Mouse (Mus musculus): ENCODE results near the gene Cyp4b1.
"Not testable (repeated sequence)": the region's sequence is repeated elsewhere in the genome, so short reads cannot be mapped to it uniquely, and the experiment has no call there.

Gene Cyp4b1

GRCm38 (mm10) chr4:115647580-115647979 lies at the start of gene Cyp4b1:
Gene Cyp4b1 (minus strand): TSS chr4:115647723.
- DNase-seq (ENCODE audit: low spot score) = peak; percentile 50

DNA sequence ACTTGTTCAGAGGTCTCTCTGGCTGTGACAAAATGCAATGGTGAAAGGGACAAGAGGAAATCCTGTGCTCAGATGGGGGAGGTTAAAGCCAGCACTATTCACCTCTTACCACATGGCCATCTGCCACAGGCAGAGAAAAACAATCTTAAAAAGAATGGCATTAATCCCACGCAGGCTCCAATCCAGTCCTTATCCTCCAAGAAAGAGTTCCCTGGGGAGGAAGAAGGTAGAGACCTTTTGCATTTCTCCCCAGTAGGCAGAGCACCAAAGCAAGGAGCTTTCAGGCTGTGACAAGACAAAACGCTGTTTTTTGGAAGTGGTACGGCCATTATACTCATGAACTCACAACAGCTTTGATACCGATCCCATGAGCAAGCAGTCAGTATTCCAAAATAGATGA lies 38.8 kb upstream of the Cyp4b1 start:
- no peak for DNase-seq (ENCODE audit: low spot score)

DNA sequence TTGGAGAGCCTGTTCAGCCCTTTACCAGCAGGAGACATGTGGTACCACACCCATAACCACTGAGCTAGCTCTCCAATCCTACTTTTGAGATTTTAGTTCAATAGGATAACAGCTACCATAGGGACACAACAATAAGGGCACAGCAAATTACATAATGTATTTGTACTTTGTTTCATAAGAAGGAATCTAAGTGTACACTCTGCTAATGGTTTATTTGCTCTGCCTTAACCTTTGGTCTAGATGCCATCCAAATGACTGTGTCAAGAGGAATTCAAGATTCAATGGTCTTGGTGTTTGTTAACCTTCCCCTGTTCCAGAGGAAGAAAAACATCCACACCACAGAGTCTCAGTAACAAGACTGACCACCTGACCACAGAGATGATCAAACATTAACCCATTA lies 11.7 kb upstream of the Cyp4b1 start:
- no peak for DNase-seq (ENCODE audit: low spot score)

- DNase-seq (ENCODE audit: low spot score) = no peak
Measured at GRCm38 (mm10) chr4:115657867-115658249, 10.3 kb upstream of the Cyp4b1 start.

DNA sequence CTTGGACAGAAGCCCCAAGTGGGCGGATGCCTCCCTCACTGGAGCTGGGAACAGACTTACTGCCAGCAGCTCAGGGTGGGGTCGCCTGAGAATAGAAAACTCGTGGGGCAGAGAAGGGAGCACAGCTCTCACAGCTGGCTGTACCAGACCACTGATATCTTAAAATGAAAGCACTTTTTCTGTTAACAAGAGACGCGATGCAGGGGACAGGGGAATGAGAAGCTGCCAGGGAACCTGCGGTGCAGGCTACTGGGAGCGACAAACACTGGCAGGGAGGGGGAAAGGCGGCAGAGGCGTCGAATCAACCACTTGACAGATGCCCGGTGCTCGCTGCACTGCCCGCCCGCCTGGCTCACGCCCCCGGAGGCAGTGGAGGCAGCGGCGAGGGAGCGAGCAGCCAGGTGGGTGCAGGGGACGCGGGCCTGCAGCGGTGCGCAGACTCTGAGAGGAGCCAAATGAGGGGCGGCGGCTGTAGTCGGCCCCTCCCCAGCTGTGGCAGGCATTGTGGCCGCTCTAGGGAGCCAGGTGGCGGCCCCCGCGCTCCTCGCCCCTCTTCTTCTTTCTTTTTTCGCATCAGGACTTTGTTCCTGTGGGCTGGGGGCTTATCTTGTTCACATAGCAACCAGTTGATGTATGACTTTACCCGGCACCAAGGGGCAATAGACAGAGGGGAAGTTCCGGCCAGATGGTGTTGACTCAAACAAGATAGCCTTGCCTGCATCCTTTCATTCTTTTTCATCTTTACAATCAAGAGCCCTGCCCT lies 9.8 kb upstream of the Cyp4b1 start:
- DNase-seq (ENCODE audit: low spot score) = peak; percentile 50

- DNase-seq (ENCODE audit: low spot score) = not testable (repeated sequence)
Measured at GRCm38 (mm10) chr4:115656535-115656922, 9.0 kb upstream of the Cyp4b1 start.

DNA sequence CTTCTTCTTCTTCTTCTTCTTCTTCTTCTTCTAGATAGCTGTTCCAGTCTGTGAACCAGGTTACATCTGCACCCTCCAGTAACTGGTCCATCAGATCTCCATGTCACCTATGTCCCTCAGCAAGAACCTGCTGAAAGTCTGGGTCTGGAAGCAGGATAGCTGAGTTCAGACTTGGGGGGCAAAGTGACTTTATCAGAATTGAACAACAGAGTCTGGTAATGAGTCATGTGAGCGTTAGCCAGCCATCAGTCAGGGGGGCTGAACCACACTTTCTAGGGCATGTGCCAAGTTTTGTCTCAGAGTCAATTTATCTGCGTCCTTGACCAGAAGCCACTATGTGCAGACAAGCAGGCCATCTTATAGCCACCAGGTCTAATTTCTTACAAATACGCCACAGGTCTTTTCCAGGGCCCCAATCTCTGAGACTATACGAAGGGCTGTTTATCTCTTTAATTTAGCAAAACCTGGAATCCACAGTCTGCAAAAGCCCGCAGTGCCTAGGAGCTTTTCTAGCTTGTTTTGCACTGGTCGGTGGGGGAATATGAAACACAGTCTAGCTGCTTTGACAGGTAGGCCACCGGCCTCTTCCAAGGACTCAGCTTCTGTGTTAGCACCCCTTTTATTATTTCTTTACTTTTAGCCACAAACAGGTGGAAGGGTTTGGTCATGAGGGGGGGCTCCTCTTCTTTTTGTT lies 8.5 kb upstream of the Cyp4b1 start:
- not testable (repeated sequence) for DNase-seq (ENCODE audit: low spot score)

- no peak for DNase-seq (ENCODE audit: low spot score)
Measured at GRCm38 (mm10) chr4:115650866-115651265, 3.3 kb upstream of the Cyp4b1 start.

GRCm38 (mm10) chr4:115649344-115649743 lies 1.8 kb upstream of the Cyp4b1 start:
- no peak for DNase-seq (ENCODE audit: low spot score)

GRCm38 (mm10) chr4:115648752-115649151 lies 1.2 kb upstream of the Cyp4b1 start:
- no peak for DNase-seq (ENCODE audit: low spot score)

DNA sequence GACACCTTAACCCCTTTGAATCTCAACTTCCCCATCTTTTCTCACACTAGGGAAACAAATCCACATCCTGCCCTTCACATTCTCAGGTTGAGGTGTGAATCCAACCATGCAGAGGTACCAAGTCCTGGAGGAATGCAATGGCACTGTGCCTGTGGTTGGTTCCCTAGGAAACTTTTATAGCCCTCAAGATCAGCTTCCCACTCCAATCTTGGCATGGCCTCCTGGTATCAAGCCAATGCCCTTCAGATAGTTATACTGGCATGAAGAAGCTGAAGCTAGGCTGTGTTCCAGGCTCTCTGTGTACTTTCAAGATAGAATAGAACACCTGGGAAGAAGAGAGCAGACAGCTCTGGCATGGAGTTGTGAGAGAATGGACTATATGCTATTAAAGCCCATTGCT lies 2.2 kb downstream of the Cyp4b1 start:
- peak; percentile 26 for DNase-seq (ENCODE audit: low spot score)

GRCm38 (mm10) chr4:115642967-115643754 lies 4.4 kb downstream of the Cyp4b1 start:
- no peak for DNase-seq (ENCODE audit: low spot score)

DNA sequence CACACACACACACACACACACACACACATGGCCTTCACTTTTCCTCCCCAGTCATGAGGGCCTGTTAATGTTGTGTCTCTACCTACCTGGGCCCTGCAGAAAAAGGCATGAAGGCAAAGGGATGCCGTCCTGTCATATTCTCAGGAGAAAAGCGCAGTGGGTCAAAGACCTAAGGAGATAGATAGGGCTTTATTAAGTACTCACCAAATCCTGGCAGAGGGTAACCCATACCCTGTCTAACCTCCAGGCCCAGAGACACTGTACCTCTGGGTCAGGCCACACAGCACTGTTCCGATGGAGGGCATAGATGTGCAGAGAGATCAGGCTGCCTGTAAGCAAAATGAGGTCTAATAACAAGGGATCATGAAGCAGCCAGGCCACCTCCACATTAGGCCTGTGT lies 22.0 kb downstream of the Cyp4b1 start:
- DNase-seq (ENCODE audit: low spot score) = not testable (repeated sequence)

- DNase-seq (ENCODE audit: low spot score) = no peak
Measured at GRCm38 (mm10) chr4:115614005-115614404, 33.5 kb downstream of the Cyp4b1 start.

DNA sequence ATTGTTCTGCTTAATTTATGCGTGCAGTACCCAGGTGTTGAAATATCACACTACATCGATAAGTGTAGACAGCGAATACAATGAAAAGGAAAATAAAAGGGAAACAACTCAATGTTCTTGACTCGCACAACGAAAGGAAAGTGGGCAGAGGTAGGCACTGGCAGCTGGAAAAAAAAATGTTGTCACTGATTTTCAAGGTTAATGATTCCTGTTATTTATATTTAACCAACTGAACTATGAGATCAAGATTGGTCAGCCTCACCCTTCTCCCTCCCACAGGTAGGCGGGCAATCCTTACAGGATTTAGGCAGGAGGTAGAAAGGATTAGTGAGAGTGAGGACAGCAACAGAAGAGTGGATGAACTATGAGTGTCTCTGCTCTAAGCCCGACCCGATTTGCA lies 46.9 kb downstream of the Cyp4b1 start, which contains the start of gene Cyp4a32:
Gene Cyp4a32 (plus strand): TSS at position 359 of the 400 bp plus-strand sequence.
- not testable (repeated sequence) for DNase-seq (ENCODE audit: low spot score)

DNA sequence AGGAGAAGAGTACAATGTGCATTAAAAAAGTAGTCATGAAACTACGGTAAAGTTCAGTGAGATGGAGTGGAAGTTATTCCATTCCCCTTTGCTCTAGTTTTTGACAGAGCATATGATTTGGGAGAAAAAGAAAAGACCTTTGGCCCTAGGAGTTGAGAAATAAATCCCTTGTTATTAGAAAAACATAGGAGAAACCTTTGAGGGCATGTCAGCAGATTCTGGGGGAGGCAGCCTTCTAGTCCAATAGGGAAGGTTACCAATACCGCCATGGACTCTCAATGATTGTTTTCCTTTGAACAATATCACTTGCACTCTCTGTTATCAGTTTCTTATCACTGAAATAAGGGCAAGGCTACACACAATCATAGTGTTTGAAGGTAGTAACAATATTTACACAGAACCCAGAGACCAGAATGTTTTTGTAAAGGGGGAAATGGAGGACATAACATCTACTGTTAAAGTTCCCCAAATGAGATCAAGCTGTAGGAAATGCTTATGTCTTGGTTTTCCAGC lies 50.6 kb downstream of the Cyp4b1 start:
- no peak for DNase-seq (ENCODE audit: low spot score)

- DNase-seq (ENCODE audit: low spot score) = no peak
Measured at GRCm38 (mm10) chr4:115596357-115596756, 51.2 kb downstream of the Cyp4b1 start.

- no peak for DNase-seq (ENCODE audit: low spot score)
Measured at GRCm38 (mm10) chr4:115583036-115583435, 64.5 kb downstream of the Cyp4b1 start.

DNA sequence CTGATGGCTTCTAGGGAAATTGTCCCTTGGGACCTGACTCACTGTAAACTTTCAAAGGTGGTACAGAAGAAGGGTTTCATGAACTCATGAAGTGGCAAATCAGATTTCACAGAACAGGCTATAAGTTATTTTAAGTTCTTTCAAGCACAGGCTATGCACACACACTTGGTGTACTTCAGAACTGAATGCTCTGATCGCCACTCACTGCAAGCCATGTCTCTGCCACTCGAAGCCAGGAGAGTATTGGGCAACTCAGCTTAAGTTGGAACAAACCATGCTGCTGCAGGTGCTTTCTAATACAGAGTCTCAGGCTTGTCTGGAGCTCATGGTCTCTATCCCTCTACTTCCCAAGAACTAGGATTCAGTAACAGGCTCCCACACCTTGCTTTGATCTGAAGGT lies 71.7 kb downstream of the Cyp4b1 start:
- DNase-seq (ENCODE audit: low spot score) = no peak

DNA sequence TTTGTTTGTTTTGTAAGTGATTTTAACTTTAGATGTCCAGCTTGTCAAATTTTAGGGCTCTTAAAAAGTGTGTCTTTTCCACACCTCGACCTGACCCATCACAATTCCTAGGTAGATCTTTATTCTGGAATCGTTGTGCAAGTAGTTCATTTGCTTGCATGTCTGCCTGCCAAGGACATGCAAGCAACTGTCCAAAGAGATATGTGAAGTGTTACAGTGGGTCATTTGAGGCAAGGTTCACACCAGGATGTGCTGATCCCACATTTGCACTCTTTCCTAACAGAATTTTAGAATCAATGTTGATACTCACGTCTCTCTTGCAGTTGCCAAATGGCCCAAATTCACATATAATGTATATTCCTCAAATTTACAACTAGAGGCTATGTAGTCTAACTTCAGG lies 72.3 kb downstream of the Cyp4b1 start:
- DNase-seq (ENCODE audit: low spot score) = no peak
